Mouse (Mus musculus) hindbrain, postnatal 0 days (tissue): ENCODE measurements around the gene Dennd1b. TPM values are rescaled to one million over a fixed set of nuclear protein-coding genes. Genes with fewer than 3 reads are reported as not detected.

Experiments used
- ATAC-seq: fragments of 200-750 bp; cut with Nextera tagmentation; 2 replicates; pipeline ENCODE4 v1.8.0; 2017; ENCODE audit warnings: mild to moderate bottlenecking, moderate TSS enrichment, moderate library complexity
- DNase-seq: peaks from one replicate; pipeline ENCODE4 v3.0.0-alpha.2; 2015; ENCODE audit warnings: low spot score
- H3K27ac ChIP-seq: fragments of 300-500 bp; sonication (generic); 2 replicates; pipeline ENCODE4 v1.5.1; 2014; ENCODE audit warnings: mild to moderate bottlenecking
- H3K27me3 ChIP-seq: fragments of 300-500 bp; sonication (generic); 2 replicates; pipeline ENCODE4 v1.6.1; 2014; ENCODE audit warnings: low read length, mixed read lengths; ENCODE audit not compliant: insufficient read depth
- H3K36me3 ChIP-seq: fragments of 300-500 bp; sonication (generic); 2 replicates; pipeline ENCODE4 v1.6.1; 2014; ENCODE audit warnings: low read length, mixed read lengths; ENCODE audit not compliant: insufficient read depth
- H3K4me1 ChIP-seq: fragments of 300-500 bp; sonication (generic); 2 replicates; pipeline ENCODE4 v1.6.1; 2014; ENCODE audit warnings: antibody characterized with exemption, low read length, mixed read lengths; ENCODE audit not compliant: insufficient read depth
- H3K4me2 ChIP-seq: fragments of 300-500 bp; sonication (generic); 2 replicates; pipeline ENCODE4 v1.6.1; 2014; ENCODE audit warnings: low read depth, mild to moderate bottlenecking, low read length, moderate library complexity, mixed read lengths
- H3K4me3 ChIP-seq: fragments of 300-500 bp; sonication (generic); 2 replicates; pipeline ENCODE4 v1.5.1; 2014; ENCODE audit warnings: low read length
- H3K9ac ChIP-seq: fragments of 300-500 bp; sonication (generic); replicated peaks from 2 replicates; pipeline ENCODE4 v1.6.1; 2014; ENCODE audit warnings: mild to moderate bottlenecking, low read length, moderate library complexity, mixed read lengths
- H3K9me3 ChIP-seq: fragments of 300-500 bp; sonication (generic); 2 replicates; pipeline ENCODE4 v1.6.1; 2016; ENCODE audit warnings: low read length, mixed read lengths
- CTCF ChIP-seq: IDR thresholded peaks from 2 replicates; pipeline ENCODE4 v1.5.1; 2016; ENCODE audit warnings: antibody characterized with exemption, control low read depth, low read depth
- WGBS: fragments of 180-500 bp; shearing (Covaris S2); extraction: QIAGEN DNeasy Blood & Tissue Kit; methylation state at CpG from one replicate; pipeline ENCODE4 v1.1.7; 2014; 5-methylcytosine and 5-hydroxymethylcytosine counted together
- polyA plus RNA-seq: library from polyadenylated mRNA; unstranded; fragments of >200 nt; fragmentation: Nextera tagmentation; extraction: Ambion mirVana; gene quantifications from 2 replicates; pipeline ENCODE4 v1.2.1, GENCODE M21; 2015
- total RNA-seq: library from RNA; depleted of rRNA; stranded (reverse); fragments of >200 nt; gene quantifications from 2 replicates; pipeline ENCODE4 v1.2.3, GENCODE M21; 2014

The Dennd1b gene
- total and polyA plus RNA-seq, 2 experiments from 2014 or later, result 8.3 to 30.9 TPM

DNA sequence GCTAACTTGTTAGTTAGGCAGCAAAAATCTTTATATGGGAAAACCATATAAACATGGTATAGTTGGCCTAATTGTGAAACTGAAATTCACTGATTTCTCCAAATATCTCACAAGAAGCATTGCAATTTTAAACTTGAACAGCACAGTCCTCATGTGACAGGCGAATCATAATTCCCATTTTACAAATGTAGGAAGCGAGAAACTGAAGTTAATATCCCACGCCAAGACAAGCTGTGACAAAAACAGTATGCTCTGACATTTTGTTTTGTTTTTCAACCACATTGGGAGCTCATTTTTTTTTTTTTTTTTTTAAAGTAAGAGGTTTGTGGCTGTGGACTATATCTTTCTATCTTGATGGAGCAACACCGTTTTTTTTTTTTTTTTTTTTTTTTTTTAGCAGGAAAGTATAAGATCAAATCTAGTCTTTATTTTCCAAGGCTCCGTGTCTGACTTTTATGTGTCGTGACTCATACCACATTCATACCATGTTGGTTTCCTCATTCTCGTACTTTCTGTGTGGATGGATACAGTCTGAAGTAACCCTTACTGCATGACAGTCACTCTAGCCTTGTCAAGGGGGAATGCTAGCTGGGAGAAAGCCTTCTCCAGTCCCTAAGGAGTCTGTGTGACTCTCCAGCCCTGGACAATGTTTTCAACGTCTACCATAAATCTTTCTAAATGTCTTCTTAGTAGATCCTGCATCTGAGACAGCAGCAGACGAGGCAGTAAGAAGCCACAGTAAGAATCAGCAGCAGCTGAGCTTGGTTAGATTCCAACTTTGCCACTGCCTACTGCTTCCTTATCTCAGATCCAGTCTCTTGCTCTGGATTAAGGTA is 751 bp upstream of the Dennd1b start:
- 48% methylated on average over 9 of the region's 9 CpGs for WGBS
- ATAC-seq (no peak), DNase-seq (no peak)
- Histone ChIP-seq H3K36me3 (no peaks in the 10 kb centered on the region; the same call in 1 of the 2 replicates), H3K27me3 (no peaks in the 10 kb centered on the region), H3K4me1 (0 out of 2 replicates have a peak, but pooled peaks cover 3% of the 10 kb centered on the region), H3K9me3 (no peaks in the 10 kb centered on the region), H3K9ac (peak overlapping the region; percentile 92), H3K27ac (peak overlapping the region; percentile 93; the same call in 1 of the 2 replicates), H3K4me3 (peak overlapping the region; percentile 78), H3K4me2 (peak overlapping the region; percentile 78)
- TF ChIP-seq CTCF, result no peak

DNA sequence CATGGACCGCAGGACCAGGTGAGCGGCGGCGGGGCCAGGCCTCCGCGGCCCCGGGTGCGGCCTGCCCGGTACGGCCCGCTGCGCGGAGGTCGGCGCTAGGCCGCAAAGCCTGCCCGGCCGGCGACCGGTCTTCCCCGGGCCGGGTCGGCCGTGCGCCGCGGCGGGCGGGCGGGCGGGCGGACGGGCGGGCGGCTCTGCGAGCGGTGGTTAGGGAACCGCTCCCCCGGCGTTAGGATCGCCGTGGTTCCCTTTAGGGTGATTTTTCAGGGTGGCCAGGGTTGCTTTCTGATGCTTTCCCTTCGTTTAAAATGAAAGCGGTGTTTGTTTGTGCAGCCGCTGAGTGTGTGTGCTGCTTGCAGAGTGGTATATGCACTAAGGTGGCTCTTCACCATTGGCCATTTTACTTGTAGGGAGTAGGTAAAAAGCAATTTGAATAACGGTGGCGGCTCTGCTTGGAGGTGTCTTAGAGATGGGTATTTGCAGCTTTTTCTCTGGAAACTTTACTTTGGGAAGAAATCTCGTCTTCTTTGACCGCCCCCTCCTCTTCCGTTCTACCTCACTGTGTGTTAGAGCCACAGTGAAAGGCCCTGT is 728 bp downstream of the Dennd1b start:
- Histone ChIP-seq H3K9me3 (no peaks in the 10 kb centered on the region), H3K27me3 (no peaks in the 10 kb centered on the region), H3K27ac (peak overlapping the region; percentile 93), H3K4me1 (0 out of 2 replicates have a peak, but pooled peaks cover 3% of the 10 kb centered on the region), H3K4me3 (peak overlapping the region; percentile 78), H3K36me3 (no peaks in the 10 kb centered on the region; the same call in 1 of the 2 replicates), H3K4me2 (peak overlapping the region; percentile 78), H3K9ac (peak overlapping the region; percentile 92)
- TF ChIP-seq CTCF, result no peak
- peak; percentile 71 for DNase-seq
- peak; percentile 90 for ATAC-seq
- WGBS, result under 1% methylated on average over 38 of the region's 50 CpGs

DNA sequence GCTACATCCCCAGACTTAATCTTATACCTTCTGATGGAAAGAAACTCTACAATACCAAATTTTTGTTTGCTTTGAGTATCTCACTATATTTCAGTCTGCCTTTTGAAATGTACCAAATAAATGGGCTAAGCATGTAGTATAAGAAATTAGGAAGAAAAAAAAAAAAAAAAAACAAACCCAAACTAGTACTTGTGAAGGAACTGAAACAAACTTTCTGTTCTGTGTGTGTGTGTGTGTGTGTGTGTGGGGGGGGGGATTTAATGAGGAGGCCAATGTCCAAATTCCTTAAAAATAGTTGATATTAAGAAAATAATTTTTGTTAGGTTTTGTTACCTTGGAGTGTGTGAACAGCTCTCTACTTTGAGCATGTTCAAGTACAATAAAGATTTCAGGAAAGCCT is 1.8 kb downstream of the Dennd1b start:
- Histone ChIP-seq H3K27ac (no peak overlapping the region), H3K4me1 (0 out of 2 replicates have a peak, but pooled peaks cover 3% of the 10 kb centered on the region), H3K36me3 (no peaks in the 10 kb centered on the region; the same call in 1 of the 2 replicates), H3K4me3 (no peak overlapping the region), H3K27me3 (no peaks in the 10 kb centered on the region), H3K9me3 (no peaks in the 10 kb centered on the region), H3K9ac (no peak overlapping the region), H3K4me2 (peak overlapping the region; percentile 21; the same call in 1 of the 2 replicates)
- DNase-seq (no peak), ATAC-seq (no peak)
- TF ChIP-seq CTCF, result no peak

DNA sequence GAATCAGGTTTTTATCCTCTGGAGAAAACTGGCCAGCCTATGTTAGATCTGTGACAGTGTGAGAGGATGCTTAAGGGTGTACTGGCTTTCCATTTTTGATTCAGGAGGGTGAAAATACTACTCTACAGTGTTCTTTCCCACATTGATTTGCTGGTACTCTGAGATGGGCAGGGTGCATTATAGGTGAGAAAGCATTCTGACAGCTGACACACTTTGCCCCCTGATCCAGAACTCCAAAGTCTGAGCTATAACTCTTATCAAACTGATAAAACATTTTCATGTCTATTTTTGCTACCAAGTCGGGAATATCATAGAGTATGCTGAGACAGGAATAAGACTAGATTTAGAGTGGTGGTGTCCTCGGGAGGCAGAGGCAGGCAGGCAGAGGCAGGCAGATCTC is 2.3 kb downstream of the Dennd1b start:
- Histone ChIP-seq H3K4me2 (no peak overlapping the region), H3K4me1 (0 out of 2 replicates have a peak, but pooled peaks cover 3% of the 10 kb centered on the region), H3K27ac (no peak overlapping the region), H3K36me3 (no peaks in the 10 kb centered on the region; the same call in 1 of the 2 replicates), H3K4me3 (no peak overlapping the region), H3K9me3 (no peaks in the 10 kb centered on the region), H3K9ac (no peak overlapping the region), H3K27me3 (no peaks in the 10 kb centered on the region)
- no peak for ATAC-seq
- no peak for TF ChIP-seq CTCF
- DNase-seq, result no peak
- 95% methylated on average over 2 of the region's 2 CpGs for WGBS

DNA sequence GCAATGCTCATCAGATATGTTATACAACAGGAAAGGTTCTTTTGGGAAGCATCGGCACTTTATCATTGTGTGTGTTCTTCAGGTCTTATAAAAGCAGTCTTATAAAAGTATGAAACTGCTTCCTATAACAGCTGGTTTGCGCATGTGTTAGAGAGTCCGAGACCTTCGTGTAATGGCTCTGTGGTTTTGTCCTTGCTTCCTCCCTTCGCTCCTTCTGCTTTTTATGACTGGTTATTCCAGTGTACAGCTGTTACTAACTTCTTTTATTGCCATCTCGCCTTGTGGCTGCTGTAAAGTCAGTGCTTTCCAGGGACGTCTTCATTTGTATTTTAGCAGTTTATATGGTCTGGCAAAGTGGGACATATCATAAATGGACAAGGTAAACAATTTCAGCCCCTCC is 4.2 kb downstream of the Dennd1b start:
- H3K9me3 ChIP-seq, result no peaks in the 10 kb centered on the region
- H3K27me3 ChIP-seq, result no peaks in the 10 kb centered on the region
- no peak overlapping the region for H3K27ac ChIP-seq
- no peak overlapping the region for H3K9ac ChIP-seq
- H3K4me2 ChIP-seq, result no peak overlapping the region
- H3K4me3 ChIP-seq, result no peak overlapping the region
- no peak for ATAC-seq
- no peak for DNase-seq
- no peak for TF ChIP-seq CTCF
- no peaks in the 10 kb centered on the region; the same call in 1 of the 2 replicates for H3K36me3 ChIP-seq
- 94% methylated on average over 7 of the region's 7 CpGs for WGBS
- 0 out of 2 replicates have a peak, but pooled peaks cover 3% of the 10 kb centered on the region for H3K4me1 ChIP-seq

GRCm38 (mm10) chr1:138970053-138970452 is 6.8 kb downstream of the Dennd1b start:
- H3K4me2 ChIP-seq, result no peak overlapping the region
- DNase-seq (no peak), ATAC-seq (no peak)
- no peak for TF ChIP-seq CTCF
- WGBS, result 60% methylated on average over 4 of the region's 4 CpGs
- no peak overlapping the region for H3K4me3 ChIP-seq
- H3K9me3 ChIP-seq, result no peaks in the 10 kb centered on the region
- H3K9ac ChIP-seq, result no peak overlapping the region
- H3K27me3 ChIP-seq, result no peaks in the 10 kb centered on the region
- H3K27ac ChIP-seq, result 0 out of 2 replicates have a peak overlapping the region, but pooled peaks have one; percentile 32
- H3K36me3 ChIP-seq, result no peaks in the 10 kb centered on the region; the same call in 1 of the 2 replicates
- no peaks in the 10 kb centered on the region for H3K4me1 ChIP-seq
